Mouse (Mus musculus) midbrain, embryonic 14.5 days (tissue): ENCODE results near the gene A030003K21Rik. TPM values are rescaled to one million over a fixed set of nuclear protein-coding genes. Genes with fewer than 3 reads are reported as not detected.
"Not testable (repeated sequence)": the region's sequence is repeated elsewhere in the genome, so short reads cannot be mapped to it uniquely, and the experiment has no call there.

Experiments
- ATAC-seq: fragments of 200-750 bp; cut with Nextera tagmentation; 2 replicates; pipeline ENCODE4 v1.8.0; 2017; ENCODE audit warnings: moderate number of reproducible peaks, moderate library complexity; ENCODE audit not compliant: low FRiP score, low TSS enrichment
- DNase-seq: peaks from one replicate; pipeline ENCODE4 v3.0.0-alpha.2; 2015
- H3K27ac ChIP-seq: fragments of 300-500 bp; sonication (generic); replicated peaks from 2 replicates; pipeline ENCODE4 v1.5.1; 2014; ENCODE audit warnings: mild to moderate bottlenecking, low read depth, low read length, moderate library complexity
- H3K27me3 ChIP-seq: fragments of 300-500 bp; sonication (generic); 2 replicates; pipeline ENCODE4 v1.6.1; 2014; ENCODE audit warnings: low read length, control low read depth, mixed read lengths; ENCODE audit not compliant: control insufficient read depth, insufficient read depth
- H3K36me3 ChIP-seq: fragments of 300-500 bp; sonication (generic); 2 replicates; pipeline ENCODE4 v1.6.1; 2014; ENCODE audit warnings: low read length, control low read depth; ENCODE audit not compliant: control insufficient read depth, insufficient read depth
- H3K4me1 ChIP-seq: fragments of 300-500 bp; sonication (generic); 2 replicates; pipeline ENCODE4 v1.6.1; 2014; ENCODE audit warnings: mild to moderate bottlenecking, antibody characterized with exemption, low read length, control low read depth; ENCODE audit not compliant: control insufficient read depth, insufficient read depth
- H3K4me2 ChIP-seq: fragments of 300-500 bp; sonication (generic); 2 replicates; pipeline ENCODE4 v1.6.1; 2014; ENCODE audit warnings: mild to moderate bottlenecking, low read length, moderate library complexity
- H3K4me3 ChIP-seq: fragments of 300-500 bp; sonication (generic); replicated peaks from 2 replicates; pipeline ENCODE4 v1.5.1; 2014; ENCODE audit warnings: low read depth, low read length
- H3K9ac ChIP-seq: fragments of 300-500 bp; sonication (generic); replicated peaks from 2 replicates; pipeline ENCODE4 v1.6.1; 2014; ENCODE audit warnings: mild to moderate bottlenecking, low read length, moderate library complexity
- H3K9me3 ChIP-seq: fragments of 300-500 bp; sonication (generic); 2 replicates; pipeline ENCODE4 v1.6.1; 2016; ENCODE audit warnings: low read length, control low read depth, mixed read lengths; ENCODE audit not compliant: control insufficient read depth
- WGBS: fragments of 180-500 bp; shearing (Covaris S2); extraction: QIAGEN DNeasy Blood & Tissue Kit; methylation state at CpG from one replicate; pipeline ENCODE4 v1.1.7; 2014; 5-methylcytosine and 5-hydroxymethylcytosine counted together
- polyA plus RNA-seq: library from polyadenylated mRNA; unstranded; fragments of >200 nt; fragmentation: Nextera tagmentation; extraction: Ambion mirVana; gene quantifications from 2 replicates; pipeline ENCODE4 v1.2.1, GENCODE M21; 2014

The A030003K21Rik gene
- polyA plus RNA-seq, 1 experiment from 2014 or later, result not detected

GRCm38 (mm10) chr1:82973901-82974300 lies 30.7 kb upstream of the A030003K21Rik start:
- 63% methylated on average over 6 of the region's 6 CpGs for WGBS
- ATAC-seq, result no peak

GRCm38 (mm10) chr1:82973244-82973643 lies 30.1 kb upstream of the A030003K21Rik start:
- Histone ChIP-seq H3K9me3 (no peaks in the 10 kb centered on the region), H3K4me2 (no peak overlapping the region), H3K4me3 (no peak overlapping the region), H3K27ac (no peak overlapping the region), H3K36me3 (no peaks in the 10 kb centered on the region), H3K4me1 (no peaks in the 10 kb centered on the region), H3K9ac (no peak overlapping the region), H3K27me3 (no peaks in the 10 kb centered on the region)
- DNase-seq, result no peak
- ATAC-seq, result no peak
- 86% methylated on average over 1 of the region's 1 CpGs for WGBS

More at GRCm38 (mm10) chr1:82973901-82974300, 30.7 kb upstream of the A030003K21Rik start:
- H3K36me3 ChIP-seq, result no peaks in the 10 kb centered on the region
- H3K9ac ChIP-seq, result no peak overlapping the region
- no peak overlapping the region for H3K27ac ChIP-seq
- H3K4me1 ChIP-seq, result no peaks in the 10 kb centered on the region
- H3K4me2 ChIP-seq, result no peak overlapping the region
- no peaks in the 10 kb centered on the region for H3K27me3 ChIP-seq
- no peak overlapping the region for H3K4me3 ChIP-seq
- H3K9me3 ChIP-seq, result no peaks in the 10 kb centered on the region
- no peak for DNase-seq

GRCm38 (mm10) chr1:82972046-82972445 lies 28.9 kb upstream of the A030003K21Rik start:
- Histone ChIP-seq H3K4me1 (no peaks in the 10 kb centered on the region), H3K4me3 (no peak overlapping the region), H3K9ac (no peak overlapping the region), H3K27ac (no peak overlapping the region), H3K27me3 (no peaks in the 10 kb centered on the region), H3K4me2 (no peak overlapping the region), H3K9me3 (no peaks in the 10 kb centered on the region), H3K36me3 (no peaks in the 10 kb centered on the region)
- ATAC-seq, result no peak; the same call in 1 of the 2 replicates
- DNase-seq, result no peak
- WGBS, result 31% methylated on average over 4 of the region's 4 CpGs

GRCm38 (mm10) chr1:82966413-82966812 lies 23.2 kb upstream of the A030003K21Rik start:
- H3K4me2 ChIP-seq, result no peak overlapping the region
- no peak overlapping the region for H3K9ac ChIP-seq
- no peak overlapping the region for H3K4me3 ChIP-seq
- WGBS, result 69% methylated on average over 3 of the region's 3 CpGs
- no peak overlapping the region for H3K27ac ChIP-seq
- no peaks in the 10 kb centered on the region for H3K9me3 ChIP-seq
- no peaks in the 10 kb centered on the region for H3K4me1 ChIP-seq
- ATAC-seq (no peak), DNase-seq (no peak)
- H3K36me3 ChIP-seq, result no peaks in the 10 kb centered on the region
- no peaks in the 10 kb centered on the region for H3K27me3 ChIP-seq

GRCm38 (mm10) chr1:82959870-82960385 lies 16.7 kb upstream of the A030003K21Rik start, which contains the start of gene Gm47955:
Gm47955 (plus strand) TSS chr1:82960286.
- no peak for DNase-seq
- WGBS, result 97% methylated on average over 11 of the region's 11 CpGs
- Histone ChIP-seq H3K9ac (no peak within 1 kb of the TSS), H3K36me3 (no peaks in the 10 kb centered on the region), H3K9me3 (no peaks in the 10 kb centered on the region), H3K4me3 (no peak within 1 kb of the TSS), H3K4me2 (no peak within 1 kb of the TSS), H3K4me1 (no peaks in the 10 kb centered on the region), H3K27ac (no peak within 1 kb of the TSS), H3K27me3 (no peaks in the 10 kb centered on the region)
- no peak for ATAC-seq

- H3K9me3 ChIP-seq, H3K27ac ChIP-seq, H3K4me1 ChIP-seq, H3K4me2 ChIP-seq, ATAC-seq, H3K9ac ChIP-seq, H3K27me3 ChIP-seq, DNase-seq, H3K4me3 ChIP-seq, H3K36me3 ChIP-seq: not testable (repeated sequence)
These were observed 12.7 kb upstream of the A030003K21Rik start, which contains the start of gene Gm7544 for GRCm38 (mm10) chr1:82955913-82956312. Gm7544 (minus strand) TSS chr1:82956013.

- Histone ChIP-seq H3K27me3 (no peaks in the 10 kb centered on the region), H3K27ac (no peak overlapping the region), H3K4me3 (no peak overlapping the region), H3K4me1 (no peaks in the 10 kb centered on the region), H3K9ac (no peak overlapping the region), H3K9me3 (no peaks in the 10 kb centered on the region), H3K4me2 (no peak overlapping the region), H3K36me3 (no peaks in the 10 kb centered on the region)
- WGBS, result 90% methylated on average over 2 of the region's 2 CpGs
- DNase-seq (no peak), ATAC-seq (no peak)
These were observed 5.4 kb upstream of the A030003K21Rik start for GRCm38 (mm10) chr1:82948601-82949000.

GRCm38 (mm10) chr1:82946029-82946428 lies 2.8 kb upstream of the A030003K21Rik start:
- not testable (repeated sequence) for ATAC-seq, DNase-seq, H3K27me3 ChIP-seq, H3K27ac ChIP-seq, H3K4me3 ChIP-seq, H3K9me3 ChIP-seq, H3K9ac ChIP-seq, H3K4me1 ChIP-seq, H3K4me2 ChIP-seq, H3K36me3 ChIP-seq
- 96% methylated on average over 2 of the region's 2 CpGs for WGBS

- H3K4me2 ChIP-seq, H3K4me3 ChIP-seq, ATAC-seq, DNase-seq, H3K36me3 ChIP-seq, H3K4me1 ChIP-seq, H3K9me3 ChIP-seq, H3K27me3 ChIP-seq, H3K27ac ChIP-seq, H3K9ac ChIP-seq: not testable (repeated sequence)
- WGBS, result 98% methylated on average over 2 of the region's 2 CpGs
These were observed 683 bp downstream of the A030003K21Rik start for GRCm38 (mm10) chr1:82942505-82942904.
